Mouse (Mus musculus): ENCODE measurements at regions not wholly inside any gene's neighbourhood (a gene's known extent, or its start where the extent isn't known, plus 50 kb on each side); places are given as distances from the start of the nearest gene placed in this dataset.

DNA sequence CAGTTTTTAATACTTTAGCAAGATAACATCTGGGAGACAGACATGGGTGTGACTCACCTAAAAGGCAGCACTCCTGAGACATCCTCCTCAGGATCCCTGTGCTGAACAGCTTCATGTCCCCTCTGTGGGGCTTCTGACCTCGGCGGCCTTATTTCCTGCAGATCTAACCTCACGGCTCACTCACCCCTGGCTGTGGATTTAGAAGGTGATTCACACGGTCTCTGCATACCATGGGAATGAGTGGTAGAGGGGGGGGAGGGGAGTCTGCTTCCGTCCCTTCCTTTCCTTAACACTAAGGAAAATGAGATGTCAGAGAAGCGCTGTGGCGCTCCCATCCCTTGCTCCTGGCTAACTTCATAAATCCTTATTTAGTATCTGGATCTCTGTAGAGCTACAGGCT lies 123.1 kb upstream of the Klf14 start:
- no peaks in the 10 kb centered on the region for H3K27me3 ChIP-seq (ENCODE audit: control insufficient read depth, insufficient read depth, low read length)
- H3K9me3 ChIP-seq (ENCODE audit: control insufficient read depth, low read length) = no peaks in the 10 kb centered on the region
- H3K4me3 ChIP-seq (replicated peaks; ENCODE audit: low read length) = no peak overlapping the region
- peaks cover 27% of the 10 kb centered on the region for H3K4me1 ChIP-seq (ENCODE audit: control insufficient read depth, insufficient read depth, low read length)
- no peaks in the 10 kb centered on the region for H3K36me3 ChIP-seq (ENCODE audit: control insufficient read depth, insufficient read depth, low read length)
- 62% methylated on average over 7 of the region's 7 CpGs for WGBS
- TF ChIP-seq POLR2A (IDR thresholded peaks at IDR 0.05; ENCODE audit: borderline replicate concordance, extremely low read depth, insufficient read depth, insufficient read length) = no peak
- no peak overlapping the region for H3K27ac ChIP-seq (replicated peaks; ENCODE audit: low read depth, low read length)
- DNase-seq (ENCODE audit: low spot score) = no peak
- no peak overlapping the region for H3K9ac ChIP-seq (ENCODE audit: low read depth, low read length, severe bottlenecking)
- no peak overlapping the region for H3K4me2 ChIP-seq (replicated peaks; ENCODE audit: low read depth, low read length, severe bottlenecking)
- no peak for ATAC-seq (ENCODE audit: low FRiP score, low read depth)

DNA sequence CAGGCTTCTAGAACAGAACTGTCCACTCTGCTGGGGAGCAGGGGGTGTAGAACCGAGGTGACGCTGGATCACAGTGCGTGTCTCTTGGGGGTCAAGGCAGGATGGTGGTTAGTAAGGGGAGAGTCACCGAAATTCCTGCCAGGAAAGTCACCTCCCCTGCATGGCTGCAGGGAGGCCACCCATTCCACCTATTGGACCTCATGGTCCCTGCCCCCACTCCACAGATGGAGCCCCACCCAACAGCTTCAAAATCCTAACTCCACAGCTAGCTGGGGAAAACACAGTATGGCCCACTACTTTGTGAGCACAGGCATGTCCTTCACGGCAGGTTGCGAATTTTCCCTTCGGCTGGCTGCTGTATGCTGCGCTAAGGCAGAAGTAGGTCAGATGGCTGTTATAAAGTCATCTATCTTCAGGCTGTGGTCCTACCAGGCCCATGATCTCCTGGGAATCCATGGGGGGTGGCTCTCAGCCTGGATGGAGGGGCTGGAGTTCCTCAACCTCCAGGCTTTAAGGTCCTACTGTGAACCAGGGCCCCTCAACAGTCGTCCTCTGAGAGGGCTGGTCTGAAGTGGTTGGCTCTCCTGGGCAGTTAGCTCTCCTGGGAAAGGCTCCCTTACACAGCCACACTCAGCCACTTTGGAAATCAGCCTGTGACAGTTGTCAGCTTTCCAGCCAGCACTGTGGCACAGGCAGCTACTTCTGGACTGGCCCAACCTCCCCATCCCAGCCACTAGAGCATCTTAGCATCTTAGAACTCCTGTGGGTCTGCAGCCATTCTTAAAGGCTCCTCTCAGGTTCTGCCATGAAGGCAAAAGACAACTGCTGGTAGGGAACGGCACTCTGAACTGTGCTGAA lies 124.0 kb upstream of the Klf14 start:
- H3K27me3 ChIP-seq (ENCODE audit: control insufficient read depth, insufficient read depth, low read length) = no peaks in the 10 kb centered on the region
- H3K9ac ChIP-seq (ENCODE audit: low read depth, low read length, severe bottlenecking) = 0 out of 2 replicates have a peak overlapping the region, but pooled peaks have one; percentile 21
- 60% methylated on average over 10 of the region's 10 CpGs for WGBS
- no peaks in the 10 kb centered on the region for H3K9me3 ChIP-seq (ENCODE audit: control insufficient read depth, low read length)
- DNase-seq (ENCODE audit: low spot score) (no peak), ATAC-seq (ENCODE audit: low FRiP score, low read depth) (no peak)
- peaks cover 25% of the 10 kb centered on the region for H3K4me1 ChIP-seq (ENCODE audit: control insufficient read depth, insufficient read depth, low read length)
- H3K4me3 ChIP-seq (replicated peaks; ENCODE audit: low read length) = no peak overlapping the region
- H3K4me2 ChIP-seq (replicated peaks; ENCODE audit: low read depth, low read length, severe bottlenecking) = no peak overlapping the region
- no peaks in the 10 kb centered on the region for H3K36me3 ChIP-seq (ENCODE audit: control insufficient read depth, insufficient read depth, low read length)
- 0 out of 2 replicates have a peak overlapping the region, but pooled peaks have one; percentile 19 for H3K27ac ChIP-seq (replicated peaks; ENCODE audit: low read depth, low read length)
- TF ChIP-seq POLR2A (IDR thresholded peaks at IDR 0.05; ENCODE audit: borderline replicate concordance, extremely low read depth, insufficient read depth, insufficient read length) = no peak

DNA sequence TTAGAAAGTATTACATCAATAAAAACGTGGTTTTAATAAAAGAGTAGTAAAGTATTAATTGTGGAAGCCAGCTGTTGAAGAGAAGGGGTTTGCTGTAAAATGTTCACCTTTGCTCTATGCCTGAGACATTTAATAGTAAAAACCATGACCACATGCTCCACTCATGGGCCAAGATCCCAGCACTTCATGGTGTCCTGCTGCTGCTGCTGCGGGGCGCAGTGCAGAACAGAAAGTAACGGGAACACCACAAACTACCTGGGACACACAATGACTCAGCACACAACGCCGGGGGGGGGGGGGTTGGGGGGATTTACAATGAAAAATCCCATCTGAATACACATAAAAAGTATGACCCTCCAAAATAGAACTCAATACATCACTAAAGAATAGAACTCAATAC lies 124.8 kb upstream of the Klf14 start:
- peaks cover 32% of the 10 kb centered on the region for H3K4me1 ChIP-seq (ENCODE audit: control insufficient read depth, insufficient read depth, low read length)
- no peaks in the 10 kb centered on the region for H3K9me3 ChIP-seq (ENCODE audit: control insufficient read depth, low read length)
- no peaks in the 10 kb centered on the region for H3K36me3 ChIP-seq (ENCODE audit: control insufficient read depth, insufficient read depth, low read length)
- ATAC-seq (ENCODE audit: low FRiP score, low read depth) (no peak; the same call in 1 of the 2 replicates), DNase-seq (ENCODE audit: low spot score) (no peak)
- H3K4me3 ChIP-seq (replicated peaks; ENCODE audit: low read length) = no peak overlapping the region
- no peak overlapping the region for H3K27ac ChIP-seq (replicated peaks; ENCODE audit: low read depth, low read length)
- WGBS = 39% methylated on average over 6 of the region's 6 CpGs
- no peaks in the 10 kb centered on the region for H3K27me3 ChIP-seq (ENCODE audit: control insufficient read depth, insufficient read depth, low read length)
- no peak for TF ChIP-seq POLR2A (IDR thresholded peaks at IDR 0.05; ENCODE audit: borderline replicate concordance, extremely low read depth, insufficient read depth, insufficient read length)
- no peak overlapping the region for H3K9ac ChIP-seq (ENCODE audit: low read depth, low read length, severe bottlenecking)
- no peak overlapping the region for H3K4me2 ChIP-seq (replicated peaks; ENCODE audit: low read depth, low read length, severe bottlenecking)

DNA sequence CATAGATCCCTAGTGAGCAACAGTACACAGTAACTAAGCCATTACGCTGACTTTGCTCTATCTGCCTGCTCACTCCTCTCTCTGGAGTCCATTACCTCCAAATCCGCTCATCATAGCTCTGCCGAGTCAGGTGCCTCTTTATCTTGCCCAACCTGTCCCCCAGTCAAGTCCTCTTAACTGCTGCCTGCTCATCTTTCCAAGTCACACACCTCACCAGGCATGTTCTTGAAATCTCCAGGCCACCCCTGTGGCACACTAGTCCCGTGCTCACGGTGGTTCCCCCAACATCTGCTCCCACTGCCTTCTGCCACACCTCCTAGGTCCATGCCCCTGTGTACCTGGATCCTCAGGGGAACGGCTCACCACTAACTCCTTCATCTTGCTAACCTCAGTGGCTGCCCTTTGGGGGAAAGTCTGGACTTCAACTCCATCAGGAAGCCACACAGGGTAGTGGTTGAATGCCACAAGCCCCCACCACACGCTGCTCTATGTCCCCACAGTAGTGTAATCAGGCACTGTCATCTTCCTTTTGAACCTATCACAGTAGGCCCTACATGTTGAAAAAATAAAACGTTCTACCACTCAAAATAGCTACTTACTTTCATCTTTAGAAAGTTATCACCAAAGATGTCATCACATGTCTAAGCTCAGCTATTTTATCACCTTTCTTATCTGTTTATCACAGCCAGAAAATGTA lies 126.3 kb upstream of the Klf14 start:
- WGBS = 87% methylated on average over 8 of the region's 8 CpGs
- peaks cover 36% of the 10 kb centered on the region for H3K4me1 ChIP-seq (ENCODE audit: control insufficient read depth, insufficient read depth, low read length)
- H3K27ac ChIP-seq (replicated peaks; ENCODE audit: low read depth, low read length) = no peak overlapping the region
- TF ChIP-seq POLR2A (IDR thresholded peaks at IDR 0.05; ENCODE audit: borderline replicate concordance, extremely low read depth, insufficient read depth, insufficient read length) = no peak
- H3K9ac ChIP-seq (ENCODE audit: low read depth, low read length, severe bottlenecking) = no peak overlapping the region
- DNase-seq (ENCODE audit: low spot score) (no peak), ATAC-seq (ENCODE audit: low FRiP score, low read depth) (no peak)
- H3K4me2 ChIP-seq (replicated peaks; ENCODE audit: low read depth, low read length, severe bottlenecking) = no peak overlapping the region
- no peaks in the 10 kb centered on the region for H3K27me3 ChIP-seq (ENCODE audit: control insufficient read depth, insufficient read depth, low read length)
- H3K4me3 ChIP-seq (replicated peaks; ENCODE audit: low read length) = no peak overlapping the region
- no peaks in the 10 kb centered on the region for H3K9me3 ChIP-seq (ENCODE audit: control insufficient read depth, low read length)
- no peaks in the 10 kb centered on the region for H3K36me3 ChIP-seq (ENCODE audit: control insufficient read depth, insufficient read depth, low read length)

DNA sequence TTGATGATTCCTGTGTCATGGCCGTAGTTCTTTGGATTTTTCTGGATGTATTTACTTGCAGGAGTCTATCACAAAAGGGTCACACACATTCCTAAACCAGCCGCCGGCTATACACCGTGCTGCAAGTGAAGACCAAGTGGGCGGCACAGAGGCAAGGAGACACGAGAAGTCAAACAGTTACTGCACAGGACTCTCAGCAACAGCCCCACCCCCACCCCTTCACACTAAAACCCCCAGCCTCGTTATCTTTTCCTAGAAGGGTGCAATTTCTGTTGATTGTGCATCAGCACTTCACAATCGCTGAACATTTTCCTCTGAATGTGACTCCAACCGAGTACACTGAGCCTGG lies 126.9 kb upstream of the Klf14 start:
- no peaks in the 10 kb centered on the region for H3K27me3 ChIP-seq (ENCODE audit: control insufficient read depth, insufficient read depth, low read length)
- H3K9ac ChIP-seq (ENCODE audit: low read depth, low read length, severe bottlenecking) = no peak overlapping the region
- DNase-seq (ENCODE audit: low spot score) (no peak), ATAC-seq (ENCODE audit: low FRiP score, low read depth) (no peak)
- H3K4me1 ChIP-seq (ENCODE audit: control insufficient read depth, insufficient read depth, low read length) = peaks cover 36% of the 10 kb centered on the region
- TF ChIP-seq POLR2A (IDR thresholded peaks at IDR 0.05; ENCODE audit: borderline replicate concordance, extremely low read depth, insufficient read depth, insufficient read length) = no peak
- H3K4me2 ChIP-seq (replicated peaks; ENCODE audit: low read depth, low read length, severe bottlenecking) = no peak overlapping the region
- no peak overlapping the region for H3K4me3 ChIP-seq (replicated peaks; ENCODE audit: low read length)
- H3K36me3 ChIP-seq (ENCODE audit: control insufficient read depth, insufficient read depth, low read length) = no peaks in the 10 kb centered on the region
- 71% methylated on average over 9 of the region's 9 CpGs for WGBS
- no peaks in the 10 kb centered on the region for H3K9me3 ChIP-seq (ENCODE audit: control insufficient read depth, low read length)
- no peak overlapping the region for H3K27ac ChIP-seq (replicated peaks; ENCODE audit: low read depth, low read length)

All from limb, embryonic 14.5 days (tissue).